ENCODE assay signal across 9 mouse cellular contexts in genomic region chr19:23961516-23961915, GRCm38 (mm10).
DNase-seq lines count a peak whose midpoint lies in the region; ATAC-seq lines count a peak whose summit lies in the region.
"Had no signal": no experiment of that assay in that cellular context is flagged by ENCODE, and none has a peak within 500 bp of the region (broad histone marks: within the 10 kb centered on the region; RNA-seq: fewer than 3 reads in every experiment).

No protein-coding gene starts in this region.

- no peaks in the 10 kb centered on the region for H3K36me3 ChIP-seq in intestine, embryonic 16.5 days (ENCODE audit: control insufficient read depth, insufficient read depth, low read length)
- no peaks in the 10 kb centered on the region for H3K36me3 ChIP-seq in limb, embryonic 13.5 days

- ATAC-seq in intestine, embryonic 16.5 days: peak; percentile 63; the same call in 1 of the 2 replicates
- ATAC-seq in limb, embryonic 13.5 days (ENCODE audit: low FRiP score, low read depth): peak; percentile 79

- H3K27me3 ChIP-seq in intestine, embryonic 16.5 days (replicated peaks; ENCODE audit: control insufficient read depth, insufficient read depth, low read length): no peaks in the 10 kb centered on the region
- H3K27me3 ChIP-seq in limb, embryonic 13.5 days: 0 out of 2 replicates have a peak, but pooled peaks cover 3% of the 10 kb centered on the region

- H3K9me3 ChIP-seq in intestine, embryonic 16.5 days (ENCODE audit: control insufficient read depth, low read length): no peaks in the 10 kb centered on the region
- 0 out of 2 replicates have a peak, but pooled peaks cover 3% of the 10 kb centered on the region for H3K9me3 ChIP-seq in limb, embryonic 13.5 days

- no peak overlapping the region for H3K4me2 ChIP-seq in intestine, embryonic 16.5 days (ENCODE audit: low read depth, low read length)
- H3K4me2 ChIP-seq in limb, embryonic 13.5 days (replicated peaks): no peak overlapping the region

- DNase-seq in kidney, adult 18-20 months: peak; percentile 52
- no peak for DNase-seq in kidney, adult 11 months
- DNase-seq in cerebellum, postnatal 10 days: peak; percentile 89 to 91
- peak; percentile 75 for DNase-seq in gastrocnemius, postnatal 14 days
- DNase-seq in natural killer cell, adult 2 months (ENCODE audit: low spot score in 2 of 2): peak; percentile 3 to 28
- DNase-seq in testis, postnatal 10 days (ENCODE audit: low spot score): peak; percentile 85

- H3K9ac ChIP-seq in intestine, embryonic 16.5 days (ENCODE audit: low read depth, low read length): no peak overlapping the region
- no peak overlapping the region for H3K9ac ChIP-seq in limb, embryonic 13.5 days

- no peak overlapping the region for H3K4me3 ChIP-seq in intestine, embryonic 16.5 days (ENCODE audit: low read length)
- H3K4me3 ChIP-seq in limb, embryonic 13.5 days: no peak overlapping the region
- H3K4me3 ChIP-seq: myocyte had no signal

- WGBS in intestine, embryonic 16.5 days: under 1% methylated on average over 8 of the region's 8 CpGs
- WGBS in limb, embryonic 13.5 days: 2% methylated on average over 8 of the region's 8 CpGs

- intact Hi-C loops in gastrocnemius, postnatal 14 days (cut with DNase I; ENCODE audit: low total_unique reads): loop anchor here (2.0 kb wide), 2 partner anchors 59 to 101 kb away; no protein-coding TSS in a partner anchor

- H3K4me1 ChIP-seq in intestine, embryonic 16.5 days (ENCODE audit: control insufficient read depth, insufficient read depth, low read length): 0 out of 2 replicates have a peak, but pooled peaks cover 3% of the 10 kb centered on the region
- H3K4me1 ChIP-seq in limb, embryonic 13.5 days: peaks cover 11% of the 10 kb centered on the region

- H3K27ac ChIP-seq in intestine, embryonic 16.5 days (ENCODE audit: low read length): no peak overlapping the region
- no peak overlapping the region for H3K27ac ChIP-seq in limb, embryonic 13.5 days
